Mouse (Mus musculus) liver, postnatal 0 days (tissue): ENCODE measurements around the gene Abcc3.

Source experiments
- CTCF ChIP-seq: sonication (generic); IDR thresholded peaks from 2 replicates; pipeline ENCODE4 v1.5.1; 2016; ENCODE audit warnings: antibody characterized with exemption, low read depth
- EP300 ChIP-seq: IDR thresholded peaks from 2 replicates; pipeline ENCODE4 v1.6.1; 2016; ENCODE audit warnings: antibody characterized with exemption, low read depth, mild to moderate bottlenecking

DNA sequence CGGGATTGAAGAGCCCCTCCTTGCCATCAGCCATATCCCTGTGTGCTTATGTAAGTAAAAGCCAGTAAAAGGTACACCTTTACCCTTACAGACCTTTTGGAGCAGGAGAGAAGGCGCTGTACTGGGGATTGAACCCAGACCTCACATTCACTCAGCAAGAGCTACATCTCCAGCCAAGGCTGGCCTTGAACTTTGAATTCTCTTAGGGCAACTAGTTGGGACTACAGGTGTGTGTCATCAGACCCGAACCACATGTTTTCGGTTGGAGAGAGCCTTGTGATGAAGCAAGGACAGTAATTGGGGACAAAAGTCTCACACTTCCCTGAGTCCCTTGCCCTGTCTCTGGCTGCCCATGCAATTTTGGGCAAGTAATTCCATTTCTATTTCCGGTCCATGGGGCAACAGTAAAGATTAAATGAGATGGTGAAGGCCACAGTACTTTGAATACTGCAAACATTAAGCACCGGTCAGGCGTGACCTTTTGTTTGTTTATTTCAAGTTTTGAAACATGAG is 45.7 kb downstream of the Abcc3 start:
- no peak for TF ChIP-seq CTCF
- no peak for TF ChIP-seq EP300
